Mouse (Mus musculus): ENCODE data around the gene Enc1. TPM values are rescaled to one million over a fixed set of nuclear protein-coding genes. Genes with fewer than 3 reads are reported as not detected.

Gene Enc1
- polyA plus RNA-seq, 1 experiment = 8.5 TPM

GRCm38 (mm10) chr13:97299877-97300873 lies 59.3 kb downstream of the Enc1 start:
- H3K27me3 ChIP-seq (ENCODE audit: control insufficient read depth, insufficient read depth, low read length) = no peaks in the 10 kb centered on the region
- TF ChIP-seq POLR2A (IDR thresholded peaks at IDR 0.05; ENCODE audit: control insufficient read depth, low read depth, low read length) = no peak
- TF ChIP-seq CTCF (IDR thresholded peaks at IDR 0.05; ENCODE audit: control insufficient read depth, insufficient read depth, insufficient replicate concordance, low read depth, low read length) = no peak
- H3K36me3 ChIP-seq (ENCODE audit: control insufficient read depth, insufficient read depth, low read length) = no peaks in the 10 kb centered on the region
- peaks cover 2% of the 10 kb centered on the region for H3K4me1 ChIP-seq (ENCODE audit: control insufficient read depth, insufficient read depth, low read length)
- no peak overlapping the region for H3K4me3 ChIP-seq (ENCODE audit: control insufficient read depth, low read depth, low read length)
- H3K27ac ChIP-seq (ENCODE audit: control insufficient read depth, insufficient read depth, low read depth, low read length) = no peak overlapping the region

Other genes with a start within 250 kb of the Enc1 start
- gene 1700029F12Rik, start 206.7 kb upstream of the Enc1 start, polyA plus RNA-seq (2012; rRNA removed) = 2,075 and 2,753 TPM in 2 replicates
- gene Fam169a, start 173.8 kb upstream of the Enc1 start, polyA plus RNA-seq (2012; rRNA removed) = 4.1 and 4.4 TPM in 2 replicates
- not detected in 2 replicates for gene Gm6169, start 141.9 kb upstream of the Enc1 start, polyA plus RNA-seq (2012; rRNA removed)
- 13.4 and 14.2 TPM in 2 replicates for gene Gfm2, start 103.2 kb upstream of the Enc1 start, polyA plus RNA-seq (2012; rRNA removed)
- gene Nsa2, start 103.2 kb upstream of the Enc1 start, polyA plus RNA-seq (2012; rRNA removed) = 26.9 and 28.4 TPM in 2 replicates
- gene Hexb, start 42.7 kb upstream of the Enc1 start, polyA plus RNA-seq (2012; rRNA removed) = 3.7 and 6.3 TPM in 2 replicates

Data from testis, adult 2 months (tissue).